Mouse (Mus musculus) mouse trophoblast stem cell (cell line): Measurements from ENCODE around the gene Lhb.

ENCODE experiments used
- in situ Hi-C, 2 experiments: fragments of 300-500 bp; cut with MseI, MboI; formaldehyde crosslinking; loops; 2 replicates in 1 of 2; 3 replicates in 1 of 2; pipeline ENCODE4 v1.15.1; 2025

Gene Lhb

DNA sequence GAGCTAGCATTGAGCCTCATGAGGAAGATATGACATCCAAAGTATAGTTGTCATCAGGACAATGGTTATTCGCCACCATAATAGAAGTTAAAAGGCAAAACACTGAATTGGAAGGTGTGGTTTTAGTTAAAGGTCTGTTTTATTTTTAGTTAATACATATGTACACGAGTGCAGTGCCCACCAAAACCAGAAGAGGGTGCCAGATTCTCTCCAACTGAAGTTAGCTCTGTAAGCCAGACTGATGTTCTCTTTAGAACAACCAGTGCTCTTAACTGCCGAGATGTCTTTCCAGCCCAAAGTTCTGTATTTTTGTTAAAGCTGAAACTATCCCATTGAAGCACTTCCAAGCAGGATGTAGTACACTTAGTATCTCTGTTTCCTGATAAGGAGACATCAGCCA lies 50.2 kb downstream of the Lhb start:
- in situ Hi-C loops, result loop anchor here in 1 of 2 experiments (10.0 kb wide), 1 partner anchor 94 kb away; no protein-coding TSS in a partner anchor
